Mouse (Mus musculus) lung, postnatal 0 days (tissue): ENCODE measurements around the gene Elmod3. TPM values are rescaled to one million over a fixed set of nuclear protein-coding genes. Genes with fewer than 3 reads are reported as not detected.

Source experiments
- ATAC-seq: fragments of 200-750 bp; cut with Nextera tagmentation; 2 replicates; pipeline ENCODE4 v1.8.0; 2017; ENCODE audit warnings: moderate library complexity
- DNase-seq: peaks from one replicate; pipeline ENCODE4 v3.0.0-alpha.2; 2016; ENCODE audit warnings: low spot score
- H3K27ac ChIP-seq: fragments of 300-500 bp; sonication (generic); 2 replicates; pipeline ENCODE4 v1.5.1; 2014; ENCODE audit warnings: antibody characterized with exemption, mild to moderate bottlenecking, low read length, mixed read lengths
- H3K27me3 ChIP-seq: fragments of 300-500 bp; sonication (generic); replicated peaks from 2 replicates; pipeline ENCODE4 v1.6.1; 2014; ENCODE audit warnings: low read length, mixed read lengths; ENCODE audit not compliant: insufficient read depth
- H3K36me3 ChIP-seq: fragments of 300-500 bp; sonication (generic); 2 replicates; pipeline ENCODE4 v1.6.1; 2014; ENCODE audit warnings: low read length, mixed read lengths; ENCODE audit not compliant: insufficient read depth
- H3K4me1 ChIP-seq: fragments of 300-500 bp; sonication (generic); 2 replicates; pipeline ENCODE4 v1.6.1; 2014; ENCODE audit warnings: antibody characterized with exemption, low read depth, low read length, mixed read lengths; ENCODE audit not compliant: insufficient read depth
- H3K4me2 ChIP-seq: fragments of 300-500 bp; sonication (generic); replicated peaks from 2 replicates; pipeline ENCODE4 v1.6.1; 2014; ENCODE audit warnings: low read depth, mild to moderate bottlenecking, low read length, moderate library complexity, mixed read lengths
- H3K4me3 ChIP-seq: fragments of 300-500 bp; sonication (generic); 2 replicates; pipeline ENCODE4 v1.5.1; 2014; ENCODE audit warnings: low read depth, low read length
- H3K9ac ChIP-seq: fragments of 300-500 bp; sonication (generic); replicated peaks from 2 replicates; pipeline ENCODE4 v1.6.1; 2014; ENCODE audit warnings: low read depth, mild to moderate bottlenecking
- H3K9me3 ChIP-seq: fragments of 300-500 bp; sonication (generic); 2 replicates; pipeline ENCODE4 v1.6.1; 2016; ENCODE audit warnings: low read length, mixed read lengths
- CTCF ChIP-seq: IDR thresholded peaks from 2 replicates; pipeline ENCODE4 v1.5.1; 2016; ENCODE audit warnings: antibody characterized with exemption, mild to moderate bottlenecking
- EP300 ChIP-seq: IDR thresholded peaks from 2 replicates; pipeline ENCODE4 v1.6.1; 2016; ENCODE audit warnings: antibody characterized with exemption, mild to moderate bottlenecking, control low read depth
- WGBS: fragments of 180-500 bp; shearing (Covaris S2); extraction: QIAGEN DNeasy Blood & Tissue Kit; methylation state at CpG from one replicate; pipeline ENCODE4 v1.1.7; 2014; 5-methylcytosine and 5-hydroxymethylcytosine counted together
- polyA plus RNA-seq: library from polyadenylated mRNA; unstranded; fragments of >200 nt; fragmentation: Nextera tagmentation; extraction: Ambion mirVana; gene quantifications from 2 replicates; pipeline ENCODE4 v1.2.1, GENCODE M21; 2015

The Elmod3 gene
- polyA plus RNA-seq, 1 experiment from 2014 or later, result 19.7 TPM

DNA sequence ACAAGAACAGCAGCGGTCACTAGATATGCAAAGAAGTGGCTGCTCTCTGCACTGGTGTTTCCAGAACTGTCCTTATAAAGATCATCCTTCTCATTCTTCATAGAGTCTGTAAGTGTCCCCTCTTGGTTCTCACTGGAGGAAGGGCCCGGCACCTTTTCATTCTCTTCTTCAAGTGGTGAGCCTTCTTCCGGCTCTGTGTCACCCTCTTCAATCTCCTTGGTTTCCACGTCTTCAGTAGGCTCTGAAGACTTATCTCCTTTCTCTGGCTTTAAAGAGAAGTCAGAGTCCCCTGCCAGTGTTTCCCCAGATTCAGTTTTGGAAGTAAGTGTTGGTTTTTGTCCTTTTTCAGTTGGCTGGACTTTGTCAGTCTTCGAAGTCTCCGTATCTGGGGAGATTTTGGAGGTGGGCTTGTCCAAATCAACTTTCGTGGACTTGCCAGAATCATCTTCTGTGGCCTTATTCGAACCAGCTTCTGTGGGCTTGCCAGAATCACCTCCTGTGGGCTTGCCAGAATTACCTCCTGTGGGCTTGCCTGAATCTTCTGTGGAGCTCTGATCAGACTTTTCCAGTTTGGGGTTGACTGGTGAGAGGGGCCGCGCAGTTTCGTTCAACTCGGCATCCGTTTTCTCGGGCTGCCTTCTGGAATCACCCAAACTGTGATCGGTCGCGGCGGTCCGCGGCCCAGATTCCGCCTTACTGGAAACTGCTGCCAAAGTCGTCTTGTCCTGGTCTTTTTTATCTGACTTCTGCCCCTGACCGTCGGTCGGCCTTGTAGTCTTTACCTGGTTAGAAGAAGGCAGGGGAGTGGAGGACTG lies 17.6 kb upstream of the Elmod3 start:
- peak overlapping the region; percentile 82 for H3K9ac ChIP-seq
- WGBS, result 17% methylated on average over 25 of the region's 25 CpGs
- no peak for TF ChIP-seq EP300
- TF ChIP-seq CTCF, result no peak
- ATAC-seq, result no peak
- H3K4me2 ChIP-seq, result peak overlapping the region; percentile 87
- peaks cover 21% of the 10 kb centered on the region for H3K4me1 ChIP-seq
- H3K36me3 ChIP-seq, result peaks cover 20% of the 10 kb centered on the region; the same call in 1 of the 2 replicates
- H3K4me3 ChIP-seq, result peak overlapping the region; percentile 83
- no peak for DNase-seq
- H3K9me3 ChIP-seq, result no peaks in the 10 kb centered on the region
- no peaks in the 10 kb centered on the region for H3K27me3 ChIP-seq
- H3K27ac ChIP-seq, result peak overlapping the region; percentile 54

DNA sequence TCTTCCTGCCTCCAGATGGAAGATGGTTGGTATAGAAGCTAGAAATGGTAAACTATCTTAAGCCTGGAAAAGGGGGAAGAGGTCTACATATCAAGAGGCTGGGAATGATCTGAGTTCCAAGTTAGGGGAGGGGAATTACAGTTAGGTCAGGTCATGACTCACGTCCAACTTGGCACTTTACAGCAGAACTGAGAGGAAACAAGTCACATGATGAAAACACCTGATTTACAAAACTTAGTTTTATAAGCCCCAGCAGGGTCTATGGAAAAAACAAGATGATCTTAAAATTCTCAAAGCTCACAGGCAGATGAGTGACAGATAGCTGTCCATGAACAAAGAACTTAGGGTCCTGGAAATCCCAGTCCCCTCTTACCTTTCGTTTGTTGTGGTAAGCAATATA lies 16.9 kb upstream of the Elmod3 start:
- Histone ChIP-seq H3K9ac (peak overlapping the region; percentile 82), H3K9me3 (no peaks in the 10 kb centered on the region), H3K36me3 (peaks cover 23% of the 10 kb centered on the region; the same call in 1 of the 2 replicates), H3K27me3 (no peaks in the 10 kb centered on the region), H3K27ac (no peak overlapping the region), H3K4me2 (peak overlapping the region; percentile 87), H3K4me1 (peaks cover 21% of the 10 kb centered on the region), H3K4me3 (peak overlapping the region; percentile 83)
- 34% methylated on average over 2 of the region's 2 CpGs for WGBS
- DNase-seq (no peak), ATAC-seq (no peak)
- TF ChIP-seq CTCF (no peak), EP300 (no peak)

DNA sequence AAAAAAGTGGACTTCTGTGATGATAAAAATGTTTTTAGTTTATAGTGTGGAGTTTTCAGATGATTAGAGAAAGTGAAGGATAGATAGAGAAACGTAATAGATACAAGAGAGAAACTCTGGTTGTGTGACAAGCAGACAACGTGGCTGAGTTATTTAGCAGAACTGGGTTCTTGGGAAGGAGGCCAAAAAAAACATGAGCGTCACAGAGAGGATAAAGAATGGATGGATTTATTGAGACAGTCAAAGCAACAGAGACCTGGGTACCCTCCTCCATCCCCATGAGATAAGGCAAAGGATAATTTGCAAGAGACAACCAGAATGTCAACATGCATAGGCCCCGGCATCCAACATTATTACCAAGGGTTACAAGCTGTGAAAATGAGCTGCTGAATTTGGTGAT lies 12.0 kb upstream of the Elmod3 start:
- H3K27ac ChIP-seq, result no peak overlapping the region
- no peak overlapping the region for H3K9ac ChIP-seq
- 56% methylated on average over 4 of the region's 4 CpGs for WGBS
- ATAC-seq, result no peak
- DNase-seq, result no peak
- H3K4me3 ChIP-seq, result no peak overlapping the region
- peaks cover 7% of the 10 kb centered on the region; the same call in 1 of the 2 replicates for H3K4me1 ChIP-seq
- H3K36me3 ChIP-seq, result peaks cover 50% of the 10 kb centered on the region
- TF ChIP-seq EP300 (no peak), CTCF (no peak)
- H3K4me2 ChIP-seq, result no peak overlapping the region
- H3K9me3 ChIP-seq, result no peaks in the 10 kb centered on the region
- H3K27me3 ChIP-seq, result no peaks in the 10 kb centered on the region

DNA sequence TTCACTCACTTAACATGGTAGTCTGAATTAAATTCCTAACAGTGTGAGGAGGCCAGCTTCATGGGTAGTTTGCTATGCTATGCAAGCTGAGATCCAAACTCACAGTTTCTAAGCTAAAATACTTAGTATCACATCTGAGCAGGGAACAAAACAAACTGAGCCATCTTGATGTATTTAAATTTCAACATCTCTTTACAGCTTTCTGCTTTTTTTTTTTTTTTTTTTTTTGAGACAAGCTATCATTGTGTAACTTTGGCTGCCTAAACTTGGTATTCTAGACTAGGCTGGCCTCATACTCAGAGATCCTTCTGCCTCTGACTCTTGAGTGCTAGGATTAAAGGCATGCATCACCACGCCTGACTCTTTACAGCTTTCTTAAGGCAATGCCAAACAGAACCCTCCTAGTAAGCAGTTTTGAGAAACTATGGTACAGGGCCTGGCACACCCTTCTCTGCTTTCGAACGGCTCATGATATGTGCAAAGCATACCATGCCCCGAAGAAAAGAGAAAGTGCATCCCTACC lies 10.5 kb upstream of the Elmod3 start:
- ATAC-seq (peak; percentile 60), DNase-seq (peak; percentile 62)
- WGBS, result 65% methylated on average over 4 of the region's 4 CpGs
- no peaks in the 10 kb centered on the region for H3K9me3 ChIP-seq
- peaks cover 53% of the 10 kb centered on the region for H3K36me3 ChIP-seq
- H3K4me3 ChIP-seq, result no peak overlapping the region
- no peak overlapping the region for H3K9ac ChIP-seq
- peak overlapping the region; percentile 27; the same call in 1 of the 2 replicates for H3K27ac ChIP-seq
- H3K27me3 ChIP-seq, result no peaks in the 10 kb centered on the region
- H3K4me2 ChIP-seq, result no peak overlapping the region
- no peaks in the 10 kb centered on the region for H3K4me1 ChIP-seq
- TF ChIP-seq EP300 (no peak), CTCF (no peak)

DNA sequence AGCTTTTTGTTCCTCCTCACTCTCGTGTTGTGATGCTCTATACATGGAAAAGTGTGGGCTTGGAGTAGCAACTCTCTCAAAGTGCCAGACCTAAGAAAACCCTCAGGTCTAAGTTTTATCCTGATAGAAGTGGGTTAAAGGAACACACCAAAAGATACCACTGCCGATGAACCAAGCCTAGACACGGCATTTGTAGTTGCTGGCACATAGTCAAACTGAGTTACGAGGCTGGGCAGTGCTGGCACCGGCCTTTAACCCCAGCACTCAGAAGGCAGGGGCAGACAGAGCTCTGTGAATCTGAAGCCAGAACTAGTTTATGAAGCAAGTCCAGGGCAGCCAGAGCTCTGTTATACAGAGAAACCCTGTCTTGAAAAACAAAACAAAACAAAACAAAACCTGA lies 9.5 kb upstream of the Elmod3 start:
- no peak for DNase-seq
- H3K4me1 ChIP-seq, result no peaks in the 10 kb centered on the region
- peaks cover 49% of the 10 kb centered on the region for H3K36me3 ChIP-seq
- no peak for TF ChIP-seq CTCF
- TF ChIP-seq EP300, result no peak
- 75% methylated on average over 5 of the region's 5 CpGs for WGBS
- H3K4me2 ChIP-seq, result no peak overlapping the region
- ATAC-seq, result no peak
- H3K27ac ChIP-seq, result no peak overlapping the region
- H3K9me3 ChIP-seq, result no peaks in the 10 kb centered on the region
- no peak overlapping the region for H3K9ac ChIP-seq
- H3K4me3 ChIP-seq, result no peak overlapping the region
- no peaks in the 10 kb centered on the region for H3K27me3 ChIP-seq

DNA sequence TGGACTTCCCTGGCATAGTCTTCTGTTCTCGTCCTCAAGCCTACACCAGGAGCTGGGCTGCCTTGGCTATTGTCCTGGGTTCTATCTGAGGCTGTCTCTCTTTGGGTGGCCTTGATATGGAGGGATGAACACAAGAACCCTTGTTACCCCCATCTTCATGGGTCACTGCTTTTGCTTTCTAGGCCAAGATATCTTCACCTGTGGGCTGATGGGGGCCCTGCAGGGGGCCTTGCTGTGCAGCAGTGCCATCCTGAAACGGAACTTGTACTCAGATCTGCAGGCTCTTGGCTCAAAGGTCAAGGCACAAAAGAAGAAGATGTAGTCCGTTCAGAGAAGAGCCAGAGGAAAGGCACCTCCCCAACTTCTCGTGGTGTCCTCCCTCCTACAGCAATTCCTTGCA lies 8.8 kb upstream of the Elmod3 start:
- no peaks in the 10 kb centered on the region for H3K9me3 ChIP-seq
- peaks cover 49% of the 10 kb centered on the region for H3K36me3 ChIP-seq
- H3K4me3 ChIP-seq, result no peak overlapping the region
- H3K27ac ChIP-seq, result no peak overlapping the region
- H3K4me2 ChIP-seq, result no peak overlapping the region
- no peaks in the 10 kb centered on the region for H3K4me1 ChIP-seq
- no peaks in the 10 kb centered on the region for H3K27me3 ChIP-seq
- 82% methylated on average over 4 of the region's 4 CpGs for WGBS
- ATAC-seq, result no peak
- no peak for DNase-seq
- H3K9ac ChIP-seq, result no peak overlapping the region
- no peak for TF ChIP-seq EP300
- no peak for TF ChIP-seq CTCF
